Mouse (Mus musculus) heart, postnatal 10 days (tissue): ENCODE measurements around the gene Sptlc2. TPM values are rescaled to one million over a fixed set of nuclear protein-coding genes. Genes with fewer than 3 reads are reported as not detected.
"Not testable (repeated sequence)": the region's sequence is repeated elsewhere in the genome, so short reads cannot be mapped to it uniquely, and the experiment has no call there.

Experiments
- DNase-seq, 2 experiments: peaks; one replicate each; pipeline ENCODE4 v3.0.0; 2021
- intact Hi-C: fragments of 180-260 bp; cut with DNase I; formaldehyde crosslinking; loops from one replicate; pipeline ENCODE4 v1.15.1; 2025
- total RNA-seq, 2 experiments: library from RNA; stranded (reverse); gene quantifications; 2 replicates each; pipeline ENCODE4 v1.2.3; 2021

Gene Sptlc2
- total RNA-seq, 2 experiments from 2014 or later: 51.9 to 58.9 TPM

GRCm38 (mm10) chr12:87284268-87284667 lies 103.9 kb downstream of the Sptlc2 start:
- no peak for DNase-seq
- intact Hi-C loops: no loop called here

GRCm38 (mm10) chr12:87283706-87284105 lies 104.4 kb downstream of the Sptlc2 start:
- no peak for DNase-seq
- intact Hi-C loops: no loop called here

- DNase-seq: no peak
- intact Hi-C loops: no loop called here
Observed at GRCm38 (mm10) chr12:87282743-87283142, 105.4 kb downstream of the Sptlc2 start.

GRCm38 (mm10) chr12:87281766-87282165 lies 106.4 kb downstream of the Sptlc2 start:
- intact Hi-C loops: no loop called here
- no peak for DNase-seq

- peak in 1 of 2 experiments; percentile 7 for DNase-seq
- intact Hi-C loops: no loop called here
Observed at GRCm38 (mm10) chr12:87279879-87280278, 108.3 kb downstream of the Sptlc2 start.

- no peak for DNase-seq
- intact Hi-C loops: no loop called here
Observed at GRCm38 (mm10) chr12:87279350-87279749, 108.8 kb downstream of the Sptlc2 start.

- intact Hi-C loops: no loop called here
- peak; percentile 41 to 63 for DNase-seq
Observed at GRCm38 (mm10) chr12:87278118-87278730, 109.9 kb downstream of the Sptlc2 start.

- DNase-seq, intact Hi-C loops: not testable (repeated sequence)
Observed at GRCm38 (mm10) chr12:87277251-87277650, 110.9 kb downstream of the Sptlc2 start.

- intact Hi-C loops: no loop called here
Observed at GRCm38 (mm10) chr12:87274853-87275831, 113.0 kb downstream of the Sptlc2 start.

GRCm38 (mm10) chr12:87267682-87268081 lies 120.5 kb downstream of the Sptlc2 start:
- DNase-seq: peak; percentile 43 to 57
- intact Hi-C loops: loop anchor here (5.0 kb wide), 1 partner anchor 150 kb away; no protein-coding TSS in a partner anchor

More at GRCm38 (mm10) chr12:87274853-87275831, 113.0 kb downstream of the Sptlc2 start:
- no peak for DNase-seq

GRCm38 (mm10) chr12:87266827-87267603 lies 121.1 kb downstream of the Sptlc2 start:
- intact Hi-C loops: loop anchor here (1.0 to 5.0 kb wide), 2 partner anchors 67 to 150 kb away; no protein-coding TSS in a partner anchor
- no peak for DNase-seq

- intact Hi-C loops: loop anchor here (1.0 to 5.0 kb wide), 2 partner anchors 68 to 151 kb away; no protein-coding TSS in a partner anchor
Observed at GRCm38 (mm10) chr12:87266108-87266826, 121.9 kb downstream of the Sptlc2 start, which contains the start of the genes Vipas39 and Ahsa1. Vipas39 (minus strand) TSS chr12:87266256. Ahsa1 (plus strand) TSS chr12:87266479.

GRCm38 (mm10) chr12:87265444-87265843 lies 122.7 kb downstream of the Sptlc2 start:
- no peak for DNase-seq
- intact Hi-C loops: loop anchor here (5.0 kb wide), 1 partner anchor 152 kb away; no protein-coding TSS in a partner anchor

More at GRCm38 (mm10) chr12:87266108-87266826, 121.9 kb downstream of the Sptlc2 start, which contains the start of the genes Vipas39 and Ahsa1:
- DNase-seq: peak; percentile 93 to 95

GRCm38 (mm10) chr12:87260562-87260961 lies 127.6 kb downstream of the Sptlc2 start:
- no peak for DNase-seq
- intact Hi-C loops: loop anchor here (5.0 kb wide), 1 partner anchor 113 kb away; the partner anchor contains the start of genes Gstz1 and Pomt2

- no peak for DNase-seq
- intact Hi-C loops: no loop called here
Observed at GRCm38 (mm10) chr12:87256629-87257028, 131.5 kb downstream of the Sptlc2 start.
